Mouse (Mus musculus): ENCODE data around the gene Tlr4. TPM values are rescaled to one million over a fixed set of nuclear protein-coding genes. Genes with fewer than 3 reads are reported as not detected.

The Tlr4 gene
- polyA plus RNA-seq, 1 experiment from 2014 or later: 1.3 TPM

GRCm38 (mm10) chr4:66974918-66975317 lies 147.5 kb downstream of the Tlr4 start:
- 31% methylated on average over 3 of the region's 3 CpGs for WGBS
- no peak overlapping the region for H3K27ac ChIP-seq (ENCODE audit: low read depth)
- no peaks in the 10 kb centered on the region for H3K27me3 ChIP-seq (replicated peaks; ENCODE audit: control insufficient read depth, insufficient read depth, low read length)
- peak; percentile 50 for DNase-seq (ENCODE audit: low spot score)
- no peak overlapping the region for H3K4me3 ChIP-seq (ENCODE audit: low read depth, low read length)
- H3K4me1 ChIP-seq (replicated peaks; ENCODE audit: control insufficient read depth, insufficient read depth, low read length): no peaks in the 10 kb centered on the region
- no peaks in the 10 kb centered on the region for H3K9me3 ChIP-seq (ENCODE audit: control insufficient read depth, low read length)
- no peak overlapping the region for H3K9ac ChIP-seq (ENCODE audit: low read length)
- ATAC-seq (replicated peaks; ENCODE audit: low FRiP score, low TSS enrichment, low read depth): no peak
- no peak overlapping the region for H3K4me2 ChIP-seq (ENCODE audit: low read length)
- H3K36me3 ChIP-seq (ENCODE audit: control insufficient read depth, insufficient read depth, low read length): no peaks in the 10 kb centered on the region
